Mouse (Mus musculus) embryonic facial prominence, embryonic 12.5 days (tissue): ENCODE measurements around the gene Six3. TPM values are rescaled to one million over a fixed set of nuclear protein-coding genes. Genes with fewer than 3 reads are reported as not detected.

Source experiments
- ATAC-seq: fragments of 200-750 bp; cut with Nextera tagmentation; 2 replicates; pipeline ENCODE4 v1.8.0; 2017; ENCODE audit not compliant: insufficient number of reproducible peaks, insufficient read depth, low FRiP score, low TSS enrichment
- H3K27ac ChIP-seq: fragments of 300-500 bp; sonication (generic); 2 replicates; pipeline ENCODE4 v1.5.1; 2016; ENCODE audit warnings: mild to moderate bottlenecking
- H3K27me3 ChIP-seq: fragments of 300-500 bp; sonication (generic); 2 replicates; pipeline ENCODE4 v1.6.1; 2016; ENCODE audit warnings: mild to moderate bottlenecking, moderate library complexity
- H3K36me3 ChIP-seq: fragments of 300-500 bp; sonication (generic); 2 replicates; pipeline ENCODE4 v1.6.1; 2016; ENCODE audit warnings: mild to moderate bottlenecking
- H3K4me1 ChIP-seq: fragments of 300-500 bp; sonication (generic); 2 replicates; pipeline ENCODE4 v1.6.1; 2016
- H3K4me2 ChIP-seq: fragments of 300-500 bp; sonication (generic); replicated peaks from 2 replicates; pipeline ENCODE4 v1.6.1; 2016; ENCODE audit warnings: mild to moderate bottlenecking, moderate library complexity
- H3K4me3 ChIP-seq: fragments of 300-500 bp; sonication (generic); 2 replicates; pipeline ENCODE4 v1.5.1; 2016; ENCODE audit warnings: mild to moderate bottlenecking
- H3K9ac ChIP-seq: fragments of 300-500 bp; sonication (generic); 2 replicates; pipeline ENCODE4 v1.6.1; 2016; ENCODE audit warnings: mild to moderate bottlenecking, moderate library complexity
- H3K9me3 ChIP-seq: fragments of 300-500 bp; sonication (generic); 2 replicates; pipeline ENCODE4 v1.6.1; 2016; ENCODE audit warnings: mild to moderate bottlenecking, moderate library complexity
- WGBS: fragments of 180-500 bp; shearing (Covaris S2); methylation state at CpG from one replicate; pipeline ENCODE4 v1.1.7; 2016; 5-methylcytosine and 5-hydroxymethylcytosine counted together
- polyA plus RNA-seq: library from polyadenylated mRNA; unstranded; fragments of >200 nt; fragmentation: Nextera tagmentation; extraction: Ambion mirVana; gene quantifications from 2 replicates; pipeline ENCODE4 v1.2.1, GENCODE M21; 2016

Six3 gene
- polyA plus RNA-seq, 1 experiment from 2014 or later = 8.9 TPM

DNA sequence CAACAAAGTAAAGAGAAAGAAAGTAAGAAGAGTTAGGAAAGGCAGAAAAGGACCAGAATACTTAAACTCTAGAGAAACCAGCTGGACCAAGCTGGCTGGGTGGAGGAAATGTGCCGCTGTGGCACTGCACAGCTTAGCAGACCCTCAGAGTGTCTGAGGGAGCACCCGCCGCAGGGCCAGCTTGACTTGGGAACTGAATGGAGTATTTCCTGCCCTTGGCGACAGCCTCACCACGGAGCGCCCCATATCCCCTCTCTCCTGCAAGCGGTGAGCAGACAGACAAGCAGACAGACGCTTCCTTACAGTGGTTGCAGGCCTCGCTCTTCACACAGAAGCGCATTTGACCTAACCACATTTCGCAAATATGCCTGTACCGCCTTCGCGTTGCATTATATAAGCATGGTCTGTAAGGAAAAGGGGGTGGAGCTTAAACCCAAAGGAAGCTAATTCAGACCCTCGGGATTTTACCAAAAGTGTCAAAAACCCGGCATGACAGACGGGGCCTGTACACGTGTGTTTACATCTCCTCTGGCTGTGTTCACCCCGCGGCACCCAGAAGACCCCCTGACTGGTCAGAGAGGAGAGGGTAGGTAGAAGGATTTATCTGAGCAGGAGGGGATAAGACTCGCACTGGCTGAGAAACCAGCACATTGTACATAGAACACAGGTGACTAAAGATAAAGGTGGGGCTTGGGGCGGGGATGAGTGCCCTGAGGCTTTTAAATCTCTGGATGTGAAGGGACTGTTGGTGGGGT lies 17.1 kb downstream of the Six3 start:
- WGBS = 38% methylated on average over 22 of the region's 22 CpGs
- ATAC-seq = no peak
- no peaks in the 10 kb centered on the region for H3K36me3 ChIP-seq
- no peak overlapping the region for H3K9ac ChIP-seq
- H3K9me3 ChIP-seq = no peaks in the 10 kb centered on the region
- 0 out of 2 replicates have a peak, but pooled peaks cover 7% of the 10 kb centered on the region for H3K4me1 ChIP-seq
- peaks cover 83% of the 10 kb centered on the region for H3K27me3 ChIP-seq
- peak overlapping the region; percentile 8; the same call in 1 of the 2 replicates for H3K4me2 ChIP-seq
- no peak overlapping the region for H3K27ac ChIP-seq
- no peak overlapping the region for H3K4me3 ChIP-seq

- Histone ChIP-seq H3K4me3 (no peak overlapping the region), H3K4me2 (no peak overlapping the region), H3K36me3 (no peaks in the 10 kb centered on the region), H3K4me1 (0 out of 2 replicates have a peak, but pooled peaks cover 7% of the 10 kb centered on the region), H3K9me3 (no peaks in the 10 kb centered on the region), H3K27ac (no peak overlapping the region), H3K27me3 (peaks cover 77% of the 10 kb centered on the region), H3K9ac (no peak overlapping the region)
- 52% methylated on average over 5 of the region's 5 CpGs for WGBS
- ATAC-seq = no peak
Observed at GRCm38 (mm10) chr17:85631106-85631505, 17.7 kb downstream of the Six3 start.

DNA sequence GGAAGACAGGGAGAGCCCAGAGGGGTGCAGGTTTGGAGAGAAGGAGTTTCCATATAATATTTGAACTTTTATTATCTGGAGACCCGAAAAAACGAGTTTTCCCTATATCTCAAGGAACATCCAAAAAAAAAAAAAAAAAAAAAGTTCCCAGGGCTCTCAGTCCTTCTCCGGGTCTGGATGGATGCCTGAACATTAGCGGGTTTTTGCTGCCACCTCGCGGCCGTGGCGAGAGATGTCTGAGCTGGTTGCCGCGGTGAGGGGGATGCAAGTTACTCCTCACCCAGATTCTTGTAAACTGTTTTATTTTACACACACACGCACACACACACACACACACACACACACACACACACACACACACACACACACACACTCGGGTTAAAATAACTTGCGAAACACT lies 20.2 kb downstream of the Six3 start:
- H3K4me2 ChIP-seq = no peak overlapping the region
- no peak overlapping the region for H3K27ac ChIP-seq
- no peak overlapping the region for H3K4me3 ChIP-seq
- no peaks in the 10 kb centered on the region for H3K36me3 ChIP-seq
- H3K9me3 ChIP-seq = no peaks in the 10 kb centered on the region
- no peak for ATAC-seq
- WGBS = 2% methylated on average over 13 of the region's 13 CpGs
- H3K27me3 ChIP-seq = peaks cover 59% of the 10 kb centered on the region
- 0 out of 2 replicates have a peak, but pooled peaks cover 6% of the 10 kb centered on the region for H3K4me1 ChIP-seq
- no peak overlapping the region for H3K9ac ChIP-seq

- 76% methylated on average over 5 of the region's 6 CpGs for WGBS
- Histone ChIP-seq H3K4me2 (no peak overlapping the region), H3K27me3 (peaks cover 31% of the 10 kb centered on the region), H3K36me3 (no peaks in the 10 kb centered on the region), H3K27ac (no peak overlapping the region), H3K9me3 (no peaks in the 10 kb centered on the region), H3K4me1 (no peaks in the 10 kb centered on the region), H3K9ac (no peak overlapping the region), H3K4me3 (no peak overlapping the region)
- no peak for ATAC-seq
Observed at GRCm38 (mm10) chr17:85637876-85638275, 24.5 kb downstream of the Six3 start.

DNA sequence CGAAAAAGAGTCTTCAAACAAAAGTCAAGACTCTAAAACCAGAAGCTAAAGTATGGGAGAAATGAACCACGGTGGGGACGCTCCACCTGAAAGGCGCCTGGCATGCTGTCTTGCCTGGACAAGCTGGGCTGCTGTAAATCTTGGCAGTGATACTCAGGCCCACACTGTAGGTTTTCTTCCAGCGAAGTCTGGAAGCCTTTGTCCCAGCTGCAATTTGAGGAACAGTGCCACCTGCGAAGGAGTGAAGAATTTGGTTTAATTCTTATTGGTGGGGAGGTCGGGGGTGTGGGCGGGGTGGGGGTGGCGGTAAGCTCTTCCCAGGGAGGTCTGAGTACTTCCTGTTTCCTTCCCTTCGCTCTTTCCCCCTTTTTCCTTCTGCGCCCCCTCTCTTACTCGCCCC lies 31.9 kb downstream of the Six3 start:
- peak overlapping the region; percentile 44 for H3K9ac ChIP-seq
- 11% methylated on average over 10 of the region's 12 CpGs for WGBS
- no peak overlapping the region for H3K27ac ChIP-seq
- H3K4me2 ChIP-seq = peak overlapping the region; percentile 70
- no peaks in the 10 kb centered on the region for H3K9me3 ChIP-seq
- H3K4me3 ChIP-seq = peak overlapping the region; percentile 32
- no peaks in the 10 kb centered on the region for H3K36me3 ChIP-seq
- H3K27me3 ChIP-seq = peaks cover 50% of the 10 kb centered on the region
- H3K4me1 ChIP-seq = peaks cover 16% of the 10 kb centered on the region; the same call in 1 of the 2 replicates
- no peak for ATAC-seq

DNA sequence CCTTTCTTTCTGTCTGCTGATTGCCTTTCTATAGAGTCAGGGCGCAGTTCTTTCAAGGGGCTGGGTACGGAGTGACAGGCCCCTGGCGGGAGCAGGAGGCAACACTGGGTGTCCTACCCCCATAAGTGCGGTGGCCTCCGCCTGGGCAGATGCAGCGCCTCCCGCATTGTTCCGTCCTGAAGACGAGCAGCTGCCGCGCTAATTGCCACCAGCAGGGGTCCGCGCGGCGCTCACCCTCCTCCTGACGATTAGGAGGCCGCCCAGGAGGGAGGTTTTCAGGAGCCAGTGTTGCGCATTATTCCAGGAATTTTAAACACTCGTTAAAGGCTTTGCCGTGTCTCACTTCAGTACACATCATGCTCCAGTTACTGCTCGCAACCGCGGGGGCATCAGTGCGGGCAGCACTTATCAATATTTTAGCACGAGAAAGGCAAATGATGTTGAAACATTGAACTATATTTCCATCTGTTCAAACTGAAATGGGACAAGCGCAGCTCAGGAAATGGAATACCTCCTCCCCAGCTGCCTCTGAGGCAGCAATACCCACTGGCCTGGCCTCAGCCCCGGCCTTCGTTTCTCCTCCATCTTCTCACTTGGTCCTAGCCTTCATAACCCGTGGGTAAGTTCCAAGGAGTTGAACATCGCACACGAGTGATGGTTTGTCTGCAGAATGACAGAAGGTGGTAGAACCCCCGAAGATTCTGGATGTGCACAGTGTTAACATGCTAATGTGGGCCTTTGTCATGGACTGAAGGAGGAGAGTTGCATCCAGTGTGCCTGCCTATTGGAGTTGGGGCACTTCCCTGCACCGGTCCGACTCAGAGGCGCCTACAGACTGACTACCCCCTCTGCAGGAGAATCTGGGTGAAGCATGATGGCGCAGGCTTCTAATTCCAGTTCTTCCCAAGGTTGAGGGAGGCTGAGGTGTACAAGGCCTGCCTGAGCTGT lies 32.6 kb downstream of the Six3 start:
- H3K36me3 ChIP-seq = no peaks in the 10 kb centered on the region
- peaks cover 50% of the 10 kb centered on the region for H3K27me3 ChIP-seq
- H3K9ac ChIP-seq = peak overlapping the region; percentile 44
- H3K4me1 ChIP-seq = peaks cover 16% of the 10 kb centered on the region; the same call in 1 of the 2 replicates
- H3K9me3 ChIP-seq = no peaks in the 10 kb centered on the region
- peak overlapping the region; percentile 32 for H3K4me3 ChIP-seq
- H3K4me2 ChIP-seq = peak overlapping the region; percentile 70
- H3K27ac ChIP-seq = peak overlapping the region; percentile 25; the same call in 1 of the 2 replicates
- WGBS = 4% methylated on average over 36 of the region's 36 CpGs
- peak; percentile 68; the same call in 1 of the 2 replicates for ATAC-seq

- no peak overlapping the region for H3K4me2 ChIP-seq
- 77% methylated on average over 1 of the region's 1 CpGs for WGBS
- no peaks in the 10 kb centered on the region for H3K4me1 ChIP-seq
- ATAC-seq = no peak
- H3K9ac ChIP-seq = no peak overlapping the region
- H3K27me3 ChIP-seq = peaks cover 17% of the 10 kb centered on the region
- no peaks in the 10 kb centered on the region for H3K9me3 ChIP-seq
- no peaks in the 10 kb centered on the region for H3K36me3 ChIP-seq
- no peak overlapping the region for H3K27ac ChIP-seq
- H3K4me3 ChIP-seq = no peak overlapping the region
Observed at GRCm38 (mm10) chr17:85660016-85660415, 46.6 kb downstream of the Six3 start.

DNA sequence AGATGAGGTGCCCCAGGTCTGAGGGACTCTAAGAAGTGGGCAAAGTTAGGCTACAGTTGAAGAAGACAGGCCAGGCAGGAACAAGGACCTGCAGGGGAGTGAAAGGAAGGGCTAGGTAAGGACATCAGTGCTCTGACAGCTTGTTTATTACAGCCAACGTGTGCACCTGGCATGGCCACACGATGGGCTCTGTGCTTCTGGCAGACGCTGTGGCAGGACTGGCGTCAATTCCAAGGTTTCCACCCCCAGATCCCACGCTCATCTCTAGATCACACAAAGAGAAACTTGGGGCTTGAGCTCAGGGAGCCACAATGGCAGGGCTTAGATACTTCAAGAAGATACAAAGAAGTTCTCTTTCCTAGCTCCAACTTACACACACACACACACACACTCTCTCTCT lies 48.1 kb downstream of the Six3 start:
- H3K27ac ChIP-seq = no peak overlapping the region
- H3K36me3 ChIP-seq = no peaks in the 10 kb centered on the region
- no peak for ATAC-seq
- H3K27me3 ChIP-seq = peaks cover 17% of the 10 kb centered on the region
- 74% methylated on average over 5 of the region's 5 CpGs for WGBS
- peaks cover 3% of the 10 kb centered on the region; the same call in 1 of the 2 replicates for H3K4me1 ChIP-seq
- no peak overlapping the region for H3K4me3 ChIP-seq
- H3K9ac ChIP-seq = no peak overlapping the region
- no peaks in the 10 kb centered on the region for H3K9me3 ChIP-seq
- H3K4me2 ChIP-seq = no peak overlapping the region

GRCm38 (mm10) chr17:85664202-85664601 lies 50.8 kb downstream of the Six3 start:
- H3K4me1 ChIP-seq = peaks cover 3% of the 10 kb centered on the region; the same call in 1 of the 2 replicates
- H3K27me3 ChIP-seq = peaks cover 17% of the 10 kb centered on the region
- 33% methylated on average over 2 of the region's 2 CpGs for WGBS
- H3K36me3 ChIP-seq = no peaks in the 10 kb centered on the region
- ATAC-seq = no peak
- peak overlapping the region; percentile 10; the same call in 1 of the 2 replicates for H3K9ac ChIP-seq
- no peaks in the 10 kb centered on the region for H3K9me3 ChIP-seq
- H3K27ac ChIP-seq = no peak overlapping the region
- no peak overlapping the region for H3K4me3 ChIP-seq
- H3K4me2 ChIP-seq = peak overlapping the region; percentile 55

DNA sequence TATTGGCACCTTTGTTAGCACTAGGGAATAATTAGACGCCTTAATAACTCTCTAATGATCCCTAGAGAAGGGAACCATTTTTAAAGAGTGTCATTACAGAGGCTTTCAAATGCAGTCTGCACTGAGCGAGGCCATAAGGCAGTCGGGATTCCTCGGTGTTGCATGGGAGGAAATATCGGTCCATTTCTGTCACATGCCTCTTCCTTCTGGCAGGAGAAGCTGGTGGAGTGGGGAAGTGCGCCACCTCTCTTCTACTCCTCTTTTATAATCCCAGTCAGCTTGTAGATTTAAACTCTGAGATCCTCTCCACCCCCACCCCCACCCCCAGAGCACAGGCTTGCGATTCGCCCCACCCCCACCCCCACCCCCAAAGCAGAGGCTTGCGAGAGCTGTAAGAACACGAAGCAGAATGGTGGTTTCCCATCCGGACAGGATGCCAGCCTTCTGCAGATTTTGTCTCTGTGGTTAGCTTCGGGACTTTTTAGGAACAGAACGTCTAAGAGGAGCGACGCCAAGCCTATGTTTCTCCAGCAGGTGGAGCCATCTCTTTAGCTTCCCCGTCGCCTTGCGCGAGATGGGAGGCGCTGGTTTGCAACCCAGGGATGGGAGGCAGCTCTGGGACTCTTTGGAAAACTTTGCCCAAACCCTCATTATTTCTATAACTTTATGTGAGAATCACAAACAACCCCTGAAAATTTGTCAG lies 51.4 kb downstream of the Six3 start:
- no peaks in the 10 kb centered on the region for H3K9me3 ChIP-seq
- H3K27me3 ChIP-seq = peaks cover 17% of the 10 kb centered on the region
- no peaks in the 10 kb centered on the region for H3K36me3 ChIP-seq
- ATAC-seq = no peak
- peak overlapping the region; percentile 25; the same call in 1 of the 2 replicates for H3K4me3 ChIP-seq
- peaks cover 3% of the 10 kb centered on the region; the same call in 1 of the 2 replicates for H3K4me1 ChIP-seq
- peak overlapping the region; percentile 55 for H3K4me2 ChIP-seq
- no peak overlapping the region for H3K27ac ChIP-seq
- WGBS = 2% methylated on average over 20 of the region's 20 CpGs
- H3K9ac ChIP-seq = peak overlapping the region; percentile 10; the same call in 1 of the 2 replicates
